28 mouse cellular contexts compared by ENCODE assay signal in the genomic region with DNA sequence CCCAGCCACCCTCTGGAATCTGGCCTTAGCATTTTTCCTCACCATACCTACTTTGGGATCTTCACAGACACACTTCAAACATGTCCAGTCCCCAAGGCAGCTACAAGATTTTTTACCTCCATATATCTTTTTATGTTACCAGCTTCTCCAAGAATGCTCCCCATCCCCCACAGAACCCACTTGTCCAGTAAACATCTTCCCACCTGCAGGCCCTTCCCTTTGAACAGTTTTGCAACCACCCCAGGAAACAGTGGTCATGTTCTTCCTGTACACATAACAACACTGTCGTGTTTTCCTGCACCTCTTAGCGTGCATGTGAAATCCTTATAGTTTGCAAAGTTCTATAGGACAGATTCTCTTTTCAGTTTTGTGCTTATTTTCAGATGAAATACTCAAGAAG. TPM values are rescaled to one million over a fixed set of nuclear protein-coding genes. Genes with fewer than 3 reads are reported as not detected.
DNase-seq lines count a peak whose midpoint lies in the region; ATAC-seq and TF ChIP-seq lines count a peak whose summit lies in the region.
"Had no signal": no experiment of that assay in that cellular context is flagged by ENCODE, and none has a peak within 500 bp of the region (broad histone marks: within the 10 kb centered on the region; RNA-seq: fewer than 3 reads in every experiment).

No protein-coding gene starts in this region.

- no peaks in the 10 kb centered on the region for H3K27me3 ChIP-seq in hindbrain, embryonic 10.5 days (ENCODE audit: insufficient read depth, poor library complexity, severe bottlenecking)
- H3K27me3 ChIP-seq: forebrain, embryonic 13.5 days; heart, embryonic 13.5 days; lung, embryonic 15.5 days; midbrain, embryonic 13.5 days; neural tube, embryonic 15.5 days; Patski had no signal

- ATAC-seq in frontal cortex, adult (ENCODE audit: low TSS enrichment), result no peak
- ATAC-seq: forebrain, embryonic 13.5 days; hindbrain, embryonic 16.5 days; intestine, embryonic 16.5 days; midbrain, embryonic 13.5 days; Patski had no signal

- DNase-seq in gastrocnemius, adult 2 months, result no peak
- DNase-seq in gastrocnemius, adult 18-20 months (ENCODE audit: low spot score), result no peak
- DNase-seq in thymus, adult 18-20 months, result peak; percentile 13 to 51
- DNase-seq in thymus, postnatal 36 days, result peak; percentile 27 to 45
- DNase-seq in left cerebral cortex, adult 8-10 months (ENCODE audit: low spot score in 2 of 2), result no peak
- no peak for DNase-seq in hindbrain, embryonic 10.5 days (ENCODE audit: low spot score)
- DNase-seq: adrenal gland, postnatal 10 days; cerebellum, adult 11 months; cerebellum, postnatal 10 days; heart, postnatal 10 days; kidney, adult 8-10 months; kidney, postnatal 4 days; left cerebral cortex, postnatal 4 days; retina, postnatal 1 day; right cerebral cortex, postnatal 25 days had no signal

- no peaks in the 10 kb centered on the region for H3K36me3 ChIP-seq in macrophage (ENCODE audit: inconsistent target)
- H3K36me3 ChIP-seq in hindbrain, embryonic 10.5 days, result no peaks in the 10 kb centered on the region
- H3K36me3 ChIP-seq: heart, embryonic 13.5 days; lung, embryonic 15.5 days; midbrain, embryonic 13.5 days; neural tube, embryonic 15.5 days had no signal

- peak overlapping the region; percentile 24; the same call in 1 of the 2 replicates for H3K27ac ChIP-seq in gastrocnemius, adult 2 months
- peak overlapping the region; percentile 34 for H3K27ac ChIP-seq in macrophage
- H3K27ac ChIP-seq in hindbrain, embryonic 10.5 days, result no peak overlapping the region
- H3K27ac ChIP-seq: forebrain, embryonic 13.5 days; heart, embryonic 13.5 days; kidney, postnatal 0 days; liver, embryonic 14.5 days; lung, embryonic 15.5 days; midbrain, embryonic 13.5 days; neural tube, embryonic 15.5 days had no signal

- no peak for TF ChIP-seq CTCF in gastrocnemius, adult 2 months (IDR thresholded peaks at IDR 0.05)

- intact Hi-C loops in gastrocnemius, adult 2 months (cut with DNase I), result no loop called here

- H3K9me3 ChIP-seq in hindbrain, embryonic 10.5 days, result no peaks in the 10 kb centered on the region
- H3K9me3 ChIP-seq: forebrain, embryonic 13.5 days; heart, embryonic 13.5 days; lung, embryonic 15.5 days; midbrain, embryonic 13.5 days; neural tube, embryonic 15.5 days had no signal

- H3K4me3 ChIP-seq in gastrocnemius, adult 2 months, result no peak overlapping the region
- no peak overlapping the region for H3K4me3 ChIP-seq in macrophage (ENCODE audit: inconsistent target)
- H3K4me3 ChIP-seq in hindbrain, embryonic 10.5 days, result no peak overlapping the region
- H3K4me3 ChIP-seq: forebrain, embryonic 13.5 days; heart, embryonic 13.5 days; lung, embryonic 15.5 days; midbrain, embryonic 13.5 days; neural tube, embryonic 15.5 days had no signal

- WGBS in macrophage (ENCODE audit: missing documents), result 54% methylated on average over 2 of the region's 2 CpGs
- WGBS in hindbrain, embryonic 10.5 days, result 85% methylated on average over 2 of the region's 2 CpGs

- no peaks in the 10 kb centered on the region for H3K4me1 ChIP-seq in hindbrain, embryonic 10.5 days (replicated peaks)
- H3K4me1 ChIP-seq: forebrain, embryonic 13.5 days; midbrain, embryonic 13.5 days; neural tube, embryonic 15.5 days had no signal

- H3K79me2 ChIP-seq in macrophage (ENCODE audit: inconsistent target), result no peaks in the 10 kb centered on the region

RNA-seq across cellular contexts. Expression of a gene that starts 53.9 kb away (rescaled TPM):
- 10 to 100 TPM; 12.9 to 26.6 TPM for total RNA-seq in gastrocnemius, adult 2 months (2021)
- total RNA-seq in gastrocnemius, adult 18-20 months (2021), result 10 to 100 TPM; 16.4 to 21.0 TPM
- total RNA-seq in macrophage (2018; cell fraction: chromatin; rRNA removed), result 100 to 1,000 TPM in 25 of 26 experiments, 10 to 100 TPM in 1; 69.7 to 324 (median 222) TPM
- 100 to 1,000 TPM; 217 to 702 (median 423) TPM for total RNA-seq in macrophage (2018; cell fraction: cytosol; rRNA removed)
- 100 to 1,000 TPM; 328 to 909 (median 702) TPM for total RNA-seq in macrophage (2018; cell fraction: nucleus; rRNA removed)
- polyA plus RNA-seq in macrophage (2018), result 148 to 286 TPM (median 166 TPM) in 3 replicates
- 100 to 1,000 TPM; 110 to 127 (median 121) TPM for total RNA-seq in left cerebral cortex, adult 8-10 months (2022)
- 171 and 173 TPM in 2 replicates for polyA plus RNA-seq in hindbrain, embryonic 10.5 days (2016; fragmentation: Nextera tagmentation; extraction: Ambion mirVana)
- total RNA-seq: MEL had no signal

Comparison
In these comparisons a context has a peak if more than half of its experiments do, and no peak if none do; other contexts are left out.
1. DNase-seq: peak in thymus, adult 18-20 months (2 of 2) and thymus, postnatal 36 days (2 of 2); none in gastrocnemius, adult 2 months (single experiment), gastrocnemius, adult 18-20 months (single experiment), left cerebral cortex, adult 8-10 months (0 of 2) and hindbrain, embryonic 10.5 days (single experiment).
2. RNA of a gene that starts 53.9 kb away (total RNA-seq): 110 to 127 TPM in left cerebral cortex, adult 8-10 months; 12.9 to 26.6 TPM in gastrocnemius, adult 2 months and 16.4 to 21.0 TPM in gastrocnemius, adult 18-20 months; every median in the first group is over 4 times any median in the second.